Mouse (Mus musculus): ENCODE results near the gene Arsg. TPM values are rescaled to one million over a fixed set of nuclear protein-coding genes. Genes with fewer than 3 reads are reported as not detected.

Arsg gene
- total RNA-seq, 1 experiment: 1.0 TPM

GRCm38 (mm10) chr11:109561445-109561844 is 88.3 kb downstream of the Arsg start:
- Histone ChIP-seq H3K9ac (ENCODE audit: insufficient read depth, low read depth, low read length, poor library complexity, severe bottlenecking) (no peak overlapping the region), H3K27ac (ENCODE audit: insufficient read depth, low read depth, low read length, poor library complexity, severe bottlenecking) (no peak overlapping the region), H3K9me3 (ENCODE audit: control insufficient read depth, insufficient read depth, low read depth, low read length) (no peaks in the 10 kb centered on the region), H3K4me3 (ENCODE audit: insufficient read depth in 1 of 2, low read depth in 1 of 2, low read length in 2 of 2, poor library complexity in 1 of 2, severe bottlenecking in 1 of 2) (no peak overlapping the region), H3K36me3 (ENCODE audit: control insufficient read depth, insufficient read depth, low read length, poor library complexity, severe bottlenecking) (no peaks in the 10 kb centered on the region), H3K4me1 (ENCODE audit: control insufficient read depth in 2 of 2, insufficient read depth in 2 of 2, low read length in 2 of 2, poor library complexity in 1 of 2) (no peaks in the 10 kb centered on the region)
- TF ChIP-seq ZNF384 (IDR thresholded peaks at IDR 0.05; ENCODE audit: low read depth, low read length) (no peak), MAFK (IDR thresholded peaks at IDR 0.05; ENCODE audit: insufficient read depth, low read depth, low read length) (no peak), HCFC1 (IDR thresholded peaks at IDR 0.05; ENCODE audit: borderline replicate concordance, insufficient read depth, low read length) (no peak)
- no peak for DNase-seq (ENCODE audit: low read depth, low spot score)
- in situ Hi-C loops (cut with MboI; ENCODE audit: low sequenced_read_pairs in 2 of 2, unreplicated experiment in 2 of 2): no loop called here

- H3K36me3 ChIP-seq (ENCODE audit: control insufficient read depth, insufficient read depth, low read length, poor library complexity, severe bottlenecking): no peaks in the 10 kb centered on the region
Measured at GRCm38 (mm10) chr11:109563708-109564107, 90.5 kb downstream of the Arsg start.

GRCm38 (mm10) chr11:109564466-109565214 is 91.5 kb downstream of the Arsg start:
- H3K4me3 ChIP-seq (ENCODE audit: insufficient read depth in 1 of 2, low read depth in 1 of 2, low read length in 2 of 2, poor library complexity in 1 of 2, severe bottlenecking in 1 of 2): no peak overlapping the region
- no peak for DNase-seq (ENCODE audit: low read depth, low spot score)
- no peaks in the 10 kb centered on the region for H3K4me1 ChIP-seq (ENCODE audit: control insufficient read depth in 2 of 2, insufficient read depth in 2 of 2, low read length in 2 of 2, poor library complexity in 1 of 2)
- no peak overlapping the region for H3K9ac ChIP-seq (ENCODE audit: insufficient read depth, low read depth, low read length, poor library complexity, severe bottlenecking)
- H3K36me3 ChIP-seq (ENCODE audit: control insufficient read depth, insufficient read depth, low read length, poor library complexity, severe bottlenecking): no peaks in the 10 kb centered on the region
- in situ Hi-C loops (cut with MboI; ENCODE audit: low sequenced_read_pairs in 2 of 2, unreplicated experiment in 2 of 2): no loop called here
- no peaks in the 10 kb centered on the region for H3K9me3 ChIP-seq (ENCODE audit: control insufficient read depth, insufficient read depth, low read depth, low read length)
- TF ChIP-seq ZNF384 (IDR thresholded peaks at IDR 0.05; ENCODE audit: low read depth, low read length): no peak
- no peak for TF ChIP-seq HCFC1 (IDR thresholded peaks at IDR 0.05; ENCODE audit: borderline replicate concordance, insufficient read depth, low read length)
- TF ChIP-seq MAFK (IDR thresholded peaks at IDR 0.05; ENCODE audit: insufficient read depth, low read depth, low read length): no peak
- no peak for TF ChIP-seq ZC3H11A (IDR thresholded peaks at IDR 0.05; ENCODE audit: borderline replicate concordance, low read depth, low read length)
- no peak for TF ChIP-seq CHD2 (IDR thresholded peaks at IDR 0.05; ENCODE audit: low read depth, low read length)
- no peak overlapping the region for H3K27ac ChIP-seq (ENCODE audit: insufficient read depth, low read depth, low read length, poor library complexity, severe bottlenecking)

More at GRCm38 (mm10) chr11:109563708-109564107, 90.5 kb downstream of the Arsg start:
- Histone ChIP-seq H3K27ac (ENCODE audit: insufficient read depth, low read depth, low read length, poor library complexity, severe bottlenecking) (no peak overlapping the region), H3K4me1 (ENCODE audit: control insufficient read depth in 2 of 2, insufficient read depth in 2 of 2, low read length in 2 of 2, poor library complexity in 1 of 2) (no peaks in the 10 kb centered on the region), H3K4me3 (ENCODE audit: insufficient read depth in 1 of 2, low read depth in 1 of 2, low read length in 2 of 2, poor library complexity in 1 of 2, severe bottlenecking in 1 of 2) (no peak overlapping the region), H3K9ac (ENCODE audit: insufficient read depth, low read depth, low read length, poor library complexity, severe bottlenecking) (no peak overlapping the region), H3K9me3 (ENCODE audit: control insufficient read depth, insufficient read depth, low read depth, low read length) (no peaks in the 10 kb centered on the region)
- in situ Hi-C loops (cut with MboI; ENCODE audit: low sequenced_read_pairs in 2 of 2, unreplicated experiment in 2 of 2): no loop called here
- no peak for TF ChIP-seq CHD2 (IDR thresholded peaks at IDR 0.05; ENCODE audit: low read depth, low read length)
- no peak for TF ChIP-seq MAFK (IDR thresholded peaks at IDR 0.05; ENCODE audit: insufficient read depth, low read depth, low read length)
- TF ChIP-seq ZNF384 (IDR thresholded peaks at IDR 0.05; ENCODE audit: low read depth, low read length): no peak
- DNase-seq (ENCODE audit: low read depth, low spot score): no peak

GRCm38 (mm10) chr11:109569007-109569618 is 95.9 kb downstream of the Arsg start:
- Histone ChIP-seq H3K27ac (ENCODE audit: insufficient read depth, low read depth, low read length, poor library complexity, severe bottlenecking) (no peak overlapping the region), H3K9me3 (ENCODE audit: control insufficient read depth, insufficient read depth, low read depth, low read length) (no peaks in the 10 kb centered on the region), H3K36me3 (ENCODE audit: control insufficient read depth, insufficient read depth, low read length, poor library complexity, severe bottlenecking) (no peaks in the 10 kb centered on the region), H3K4me3 (ENCODE audit: insufficient read depth in 1 of 2, low read depth in 1 of 2, low read length in 2 of 2, poor library complexity in 1 of 2, severe bottlenecking in 1 of 2) (no peak overlapping the region), H3K9ac (ENCODE audit: insufficient read depth, low read depth, low read length, poor library complexity, severe bottlenecking) (no peak overlapping the region), H3K4me1 (ENCODE audit: control insufficient read depth in 2 of 2, insufficient read depth in 2 of 2, low read length in 2 of 2, poor library complexity in 1 of 2) (no peaks in the 10 kb centered on the region)
- TF ChIP-seq ZC3H11A (IDR thresholded peaks at IDR 0.05; ENCODE audit: borderline replicate concordance, low read depth, low read length): no peak
- no peak for TF ChIP-seq HCFC1 (IDR thresholded peaks at IDR 0.05; ENCODE audit: borderline replicate concordance, insufficient read depth, low read length)
- no peak for TF ChIP-seq ZNF384 (IDR thresholded peaks at IDR 0.05; ENCODE audit: low read depth, low read length)
- no peak for TF ChIP-seq CHD2 (IDR thresholded peaks at IDR 0.05; ENCODE audit: low read depth, low read length)
- TF ChIP-seq MAFK (IDR thresholded peaks at IDR 0.05; ENCODE audit: insufficient read depth, low read depth, low read length): no peak
- no peak for DNase-seq (ENCODE audit: low read depth, low spot score)
- in situ Hi-C loops (cut with MboI; ENCODE audit: low sequenced_read_pairs in 2 of 2, unreplicated experiment in 2 of 2): no loop called here

All from ES-E14 (cell line).